Mouse (Mus musculus): ENCODE results near the gene Dnah5.

Gene Dnah5

GRCm38 (mm10) chr15:28203111-28204075 lies at the start of gene Dnah5:
Gene Dnah5 (plus strand): TSS chr15:28203752.
- no peak for ATAC-seq (ENCODE audit: insufficient number of reproducible peaks, low FRiP score, low TSS enrichment)

- ATAC-seq (ENCODE audit: insufficient number of reproducible peaks, low FRiP score, low TSS enrichment), result peak; percentile 77
Measured at GRCm38 (mm10) chr15:28154822-28155501, 48.6 kb upstream of the Dnah5 start.

- ATAC-seq (ENCODE audit: insufficient number of reproducible peaks, low FRiP score, low TSS enrichment), result peak; percentile 79
Measured at GRCm38 (mm10) chr15:28158771-28159489, 44.6 kb upstream of the Dnah5 start.

GRCm38 (mm10) chr15:28162291-28162690 lies 41.3 kb upstream of the Dnah5 start:
- no peak for ATAC-seq (ENCODE audit: insufficient number of reproducible peaks, low FRiP score, low TSS enrichment)

- ATAC-seq (ENCODE audit: insufficient number of reproducible peaks, low FRiP score, low TSS enrichment), result no peak
Measured at GRCm38 (mm10) chr15:28165234-28165633, 38.3 kb upstream of the Dnah5 start.

GRCm38 (mm10) chr15:28166090-28166489 lies 37.5 kb upstream of the Dnah5 start:
- ATAC-seq (ENCODE audit: insufficient number of reproducible peaks, low FRiP score, low TSS enrichment), result no peak

GRCm38 (mm10) chr15:28178951-28179350 lies 24.6 kb upstream of the Dnah5 start:
- no peak for ATAC-seq (ENCODE audit: insufficient number of reproducible peaks, low FRiP score, low TSS enrichment)

GRCm38 (mm10) chr15:28179556-28179955 lies 24.0 kb upstream of the Dnah5 start:
- ATAC-seq (ENCODE audit: insufficient number of reproducible peaks, low FRiP score, low TSS enrichment), result no peak

GRCm38 (mm10) chr15:28181862-28182261 lies 21.7 kb upstream of the Dnah5 start:
- peak; percentile 81 for ATAC-seq (ENCODE audit: insufficient number of reproducible peaks, low FRiP score, low TSS enrichment)

GRCm38 (mm10) chr15:28182567-28182966 lies 21.0 kb upstream of the Dnah5 start:
- ATAC-seq (ENCODE audit: insufficient number of reproducible peaks, low FRiP score, low TSS enrichment), result no peak

- ATAC-seq (ENCODE audit: insufficient number of reproducible peaks, low FRiP score, low TSS enrichment), result peak; percentile 81
Measured at GRCm38 (mm10) chr15:28187472-28188360, 15.8 kb upstream of the Dnah5 start.

GRCm38 (mm10) chr15:28188361-28189011 lies 15.1 kb upstream of the Dnah5 start:
- ATAC-seq (ENCODE audit: insufficient number of reproducible peaks, low FRiP score, low TSS enrichment), result no peak

GRCm38 (mm10) chr15:28189668-28190067 lies 13.9 kb upstream of the Dnah5 start:
- ATAC-seq (ENCODE audit: insufficient number of reproducible peaks, low FRiP score, low TSS enrichment), result no peak

- no peak for ATAC-seq (ENCODE audit: insufficient number of reproducible peaks, low FRiP score, low TSS enrichment)
Measured at GRCm38 (mm10) chr15:28198609-28199008, 4.9 kb upstream of the Dnah5 start.

GRCm38 (mm10) chr15:28204626-28205025 lies 1.1 kb downstream of the Dnah5 start:
- no peak for ATAC-seq (ENCODE audit: insufficient number of reproducible peaks, low FRiP score, low TSS enrichment)

GRCm38 (mm10) chr15:28207545-28207944 lies 4.0 kb downstream of the Dnah5 start:
- ATAC-seq (ENCODE audit: insufficient number of reproducible peaks, low FRiP score, low TSS enrichment), result no peak

- ATAC-seq (ENCODE audit: insufficient number of reproducible peaks, low FRiP score, low TSS enrichment), result no peak
Measured at GRCm38 (mm10) chr15:28213057-28213456, 9.5 kb downstream of the Dnah5 start.

GRCm38 (mm10) chr15:28216358-28216757 lies 12.8 kb downstream of the Dnah5 start:
- ATAC-seq (ENCODE audit: insufficient number of reproducible peaks, low FRiP score, low TSS enrichment), result no peak

- ATAC-seq (ENCODE audit: insufficient number of reproducible peaks, low FRiP score, low TSS enrichment), result no peak
Measured at GRCm38 (mm10) chr15:28227316-28227715, 23.8 kb downstream of the Dnah5 start.

Data from cerebellum, adult (tissue).